Mouse (Mus musculus): ENCODE results near the gene Col4a6. TPM values are rescaled to one million over a fixed set of nuclear protein-coding genes. Genes with fewer than 3 reads are reported as not detected.

Gene Col4a6
- polyA plus RNA-seq (2012; rRNA removed) = 0.44 and 0.66 TPM in 2 replicates

DNA sequence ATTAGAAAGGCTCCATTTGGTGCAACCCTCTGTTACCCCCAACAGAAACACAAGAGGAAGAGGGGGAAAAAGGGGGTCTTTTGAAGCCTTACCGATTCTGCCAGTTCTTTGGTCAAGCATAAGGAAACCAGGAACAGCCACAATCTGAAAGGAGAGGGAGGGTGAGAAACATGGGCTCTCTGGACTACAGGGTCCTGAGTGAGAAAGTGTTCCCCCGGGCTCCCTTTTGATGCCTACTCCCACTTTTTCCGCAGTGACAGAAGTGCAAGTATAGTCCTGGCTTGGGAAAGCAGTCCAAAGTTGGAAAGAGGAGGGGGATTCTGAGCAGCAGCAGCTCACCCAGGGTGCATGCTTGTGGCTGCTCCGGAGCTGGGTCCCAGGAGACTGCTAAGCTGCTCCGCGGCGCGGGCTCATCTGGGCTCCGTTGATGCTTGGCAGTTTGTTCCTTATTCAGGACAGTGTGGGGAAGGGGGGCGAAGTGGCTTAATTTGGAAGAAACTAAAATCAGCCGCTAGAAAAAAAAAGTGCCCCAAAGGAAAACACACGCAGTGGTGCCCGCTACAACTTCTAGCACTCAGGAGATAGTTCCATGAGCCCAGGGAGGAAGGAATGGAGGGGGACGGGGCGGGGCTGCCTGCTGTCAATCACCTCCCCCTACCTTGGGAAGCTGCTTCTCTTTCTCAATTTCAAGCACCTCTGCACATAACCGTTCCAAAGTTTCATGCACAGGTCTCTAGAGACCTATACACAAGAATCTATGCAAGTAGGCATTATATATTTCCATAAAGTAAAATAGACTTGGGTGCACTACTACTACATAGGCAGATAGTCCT is at the start of gene Col4a6:
Gene Col4a6 (minus strand): TSS at position 607 of the 833 bp plus-strand sequence.
- Histone ChIP-seq H3K4me1 (ENCODE audit: control insufficient read depth, insufficient read depth, insufficient read length, low read length) (no peaks in the 10 kb centered on the region), H3K36me3 (ENCODE audit: control insufficient read depth, insufficient read depth, low read length) (no peaks in the 10 kb centered on the region), H3K27ac (ENCODE audit: insufficient read depth, low read depth, low read length) (no peak within 1 kb of the TSS), H3K4me3 (ENCODE audit: low read depth, low read length) (0 out of 2 replicates have a peak within 1 kb of the TSS, but pooled peaks have one; percentile 10), H3K27me3 (ENCODE audit: control insufficient read depth, insufficient read depth, low read length) (no peaks in the 10 kb centered on the region)
- TF ChIP-seq POLR2A (IDR thresholded peaks at IDR 0.05; ENCODE audit: low read depth, low read length) (no peak), CTCF (IDR thresholded peaks at IDR 0.05; ENCODE audit: extremely low read depth, insufficient read length, insufficient replicate concordance, low read depth, low read length) (no peak)
- WGBS = 14% methylated on average over 16 of the region's 16 CpGs

DNA sequence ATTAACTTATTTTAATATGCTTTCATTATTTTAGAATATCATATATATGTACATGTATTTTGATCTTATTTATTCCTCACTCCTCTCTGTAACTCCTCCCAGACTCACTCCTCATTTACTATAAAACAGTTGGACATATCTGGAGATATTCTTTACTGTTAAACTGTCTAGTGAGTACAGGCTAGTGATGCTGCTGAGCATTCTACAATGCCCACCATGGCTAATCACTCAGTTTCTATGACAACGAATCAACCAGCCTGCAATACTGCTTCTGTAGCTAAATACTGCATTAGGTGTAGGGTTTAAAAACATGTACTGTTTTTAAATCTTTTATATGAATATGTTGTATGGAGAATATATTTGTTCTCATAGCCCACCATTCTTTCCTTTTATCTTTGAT is 29.2 kb upstream of the Col4a6 start:
- 88% methylated on average over 1 of the region's 1 CpGs for WGBS
- H3K27me3 ChIP-seq (ENCODE audit: control insufficient read depth, insufficient read depth, low read length) = no peaks in the 10 kb centered on the region
- no peaks in the 10 kb centered on the region for H3K36me3 ChIP-seq (ENCODE audit: control insufficient read depth, insufficient read depth, low read length)
- no peaks in the 10 kb centered on the region for H3K4me1 ChIP-seq (ENCODE audit: control insufficient read depth, insufficient read depth, insufficient read length, low read length)
- H3K4me3 ChIP-seq (ENCODE audit: low read depth, low read length) = no peak overlapping the region
- H3K27ac ChIP-seq (ENCODE audit: insufficient read depth, low read depth, low read length) = no peak overlapping the region
- TF ChIP-seq CTCF (IDR thresholded peaks at IDR 0.05; ENCODE audit: extremely low read depth, insufficient read length, insufficient replicate concordance, low read depth, low read length) = no peak
- TF ChIP-seq POLR2A (IDR thresholded peaks at IDR 0.05; ENCODE audit: low read depth, low read length) = no peak

GRCm38 (mm10) chrX:141494545-141494944 is 20.7 kb upstream of the Col4a6 start:
- Histone ChIP-seq H3K4me3 (ENCODE audit: low read depth, low read length) (no peak overlapping the region), H3K27me3 (ENCODE audit: control insufficient read depth, insufficient read depth, low read length) (no peaks in the 10 kb centered on the region), H3K27ac (ENCODE audit: insufficient read depth, low read depth, low read length) (no peak overlapping the region), H3K36me3 (ENCODE audit: control insufficient read depth, insufficient read depth, low read length) (no peaks in the 10 kb centered on the region), H3K4me1 (ENCODE audit: control insufficient read depth, insufficient read depth, insufficient read length, low read length) (no peaks in the 10 kb centered on the region)
- TF ChIP-seq POLR2A (IDR thresholded peaks at IDR 0.05; ENCODE audit: low read depth, low read length) (no peak), CTCF (IDR thresholded peaks at IDR 0.05; ENCODE audit: extremely low read depth, insufficient read length, insufficient replicate concordance, low read depth, low read length) (no peak)
- 78% methylated on average over 4 of the region's 4 CpGs for WGBS

DNA sequence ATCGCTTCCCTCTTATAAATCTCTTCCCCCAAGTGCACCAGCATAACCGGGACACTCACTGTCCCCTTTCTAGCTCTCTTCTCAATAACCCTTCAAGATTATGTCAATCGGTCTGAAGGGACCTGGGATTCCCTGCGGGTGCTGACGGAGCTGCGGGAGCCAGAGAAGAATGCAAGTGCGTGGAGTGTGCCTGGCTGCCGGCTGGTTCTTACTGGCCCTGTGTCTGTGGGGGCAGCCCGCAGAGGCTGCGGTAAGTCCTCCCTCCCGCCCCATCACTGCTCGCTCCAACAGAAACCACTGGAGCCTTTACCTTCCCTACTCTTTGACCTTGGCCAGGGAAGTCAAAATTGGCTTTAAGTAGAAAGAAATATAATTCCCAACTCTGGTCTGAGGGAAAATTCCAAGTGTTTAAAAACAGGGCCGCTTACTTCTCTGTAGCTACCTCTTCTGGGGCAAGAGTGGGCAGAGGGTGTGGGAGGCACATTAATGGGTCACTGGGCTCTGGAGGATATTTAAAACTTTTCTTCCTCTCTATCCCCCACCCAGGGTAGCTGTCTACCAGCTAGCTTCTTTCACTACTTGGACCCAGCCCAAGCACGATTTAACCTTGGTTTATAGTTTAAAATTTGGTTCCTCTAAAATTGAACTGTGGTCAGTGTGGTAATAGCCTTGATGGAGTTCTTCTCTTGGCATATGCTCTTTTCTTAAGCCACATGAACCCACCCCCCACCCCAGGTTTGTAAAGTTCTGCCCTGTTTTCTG is 1.9 kb upstream of the Col4a6 start:
- Histone ChIP-seq H3K27ac (ENCODE audit: insufficient read depth, low read depth, low read length) (no peak overlapping the region), H3K27me3 (ENCODE audit: control insufficient read depth, insufficient read depth, low read length) (no peaks in the 10 kb centered on the region), H3K4me1 (ENCODE audit: control insufficient read depth, insufficient read depth, insufficient read length, low read length) (no peaks in the 10 kb centered on the region), H3K36me3 (ENCODE audit: control insufficient read depth, insufficient read depth, low read length) (no peaks in the 10 kb centered on the region), H3K4me3 (ENCODE audit: low read depth, low read length) (peak overlapping the region; percentile 56)
- TF ChIP-seq POLR2A (IDR thresholded peaks at IDR 0.05; ENCODE audit: low read depth, low read length) (no peak), CTCF (IDR thresholded peaks at IDR 0.05; ENCODE audit: extremely low read depth, insufficient read length, insufficient replicate concordance, low read depth, low read length) (no peak)
- WGBS = 13% methylated on average over 14 of the region's 14 CpGs

GRCm38 (mm10) chrX:141475110-141475509 is 1.2 kb upstream of the Col4a6 start, which contains the start of gene Col4a5:
Gene Col4a5, plus strand, starts transcription at chrX:141475385.
- Histone ChIP-seq H3K36me3 (ENCODE audit: control insufficient read depth, insufficient read depth, low read length) (no peaks in the 10 kb centered on the region), H3K4me1 (ENCODE audit: control insufficient read depth, insufficient read depth, insufficient read length, low read length) (no peaks in the 10 kb centered on the region), H3K27ac (ENCODE audit: insufficient read depth, low read depth, low read length) (no peak within 1 kb of the TSS), H3K4me3 (ENCODE audit: low read depth, low read length) (peak within 1 kb of the TSS; percentile 56), H3K27me3 (ENCODE audit: control insufficient read depth, insufficient read depth, low read length) (no peaks in the 10 kb centered on the region)
- TF ChIP-seq POLR2A (IDR thresholded peaks at IDR 0.05; ENCODE audit: low read depth, low read length) (no peak), CTCF (IDR thresholded peaks at IDR 0.05; ENCODE audit: extremely low read depth, insufficient read length, insufficient replicate concordance, low read depth, low read length) (no peak)
- 7% methylated on average over 13 of the region's 13 CpGs for whole genome bisulfite sequencing

- 62% methylated on average over 1 of the region's 1 CpGs for WGBS
- Histone ChIP-seq H3K27ac (ENCODE audit: insufficient read depth, low read depth, low read length) (no peak overlapping the region), H3K4me1 (ENCODE audit: control insufficient read depth, insufficient read depth, insufficient read length, low read length) (no peaks in the 10 kb centered on the region), H3K4me3 (ENCODE audit: low read depth, low read length) (no peak overlapping the region), H3K27me3 (ENCODE audit: control insufficient read depth, insufficient read depth, low read length) (no peaks in the 10 kb centered on the region), H3K36me3 (ENCODE audit: control insufficient read depth, insufficient read depth, low read length) (no peaks in the 10 kb centered on the region)
- TF ChIP-seq POLR2A (IDR thresholded peaks at IDR 0.05; ENCODE audit: low read depth, low read length) (no peak), CTCF (IDR thresholded peaks at IDR 0.05; ENCODE audit: extremely low read depth, insufficient read length, insufficient replicate concordance, low read depth, low read length) (no peak)
These were observed 25.9 kb downstream of the Col4a6 start for GRCm38 (mm10) chrX:141447936-141448335.

- Histone ChIP-seq H3K27me3 (ENCODE audit: control insufficient read depth, insufficient read depth, low read length) (no peaks in the 10 kb centered on the region), H3K27ac (ENCODE audit: insufficient read depth, low read depth, low read length) (no peak overlapping the region), H3K36me3 (ENCODE audit: control insufficient read depth, insufficient read depth, low read length) (no peaks in the 10 kb centered on the region), H3K4me1 (ENCODE audit: control insufficient read depth, insufficient read depth, insufficient read length, low read length) (no peaks in the 10 kb centered on the region), H3K4me3 (ENCODE audit: low read depth, low read length) (no peak overlapping the region)
- WGBS = 29% methylated on average over 2 of the region's 2 CpGs
- no peak for TF ChIP-seq POLR2A (IDR thresholded peaks at IDR 0.05; ENCODE audit: low read depth, low read length)
- no peak for TF ChIP-seq CTCF (IDR thresholded peaks at IDR 0.05; ENCODE audit: extremely low read depth, insufficient read length, insufficient replicate concordance, low read depth, low read length)
These were observed 34.5 kb downstream of the Col4a6 start for GRCm38 (mm10) chrX:141439423-141439822.
